Mouse (Mus musculus): Measurements from ENCODE around the gene Atl2.

Gene Atl2

GRCm38 (mm10) chr17:79824406-79824805, 71.5 kb downstream of the Atl2 start:
- no peak for DNase-seq (ENCODE audit: low read depth, low spot score)

DNA sequence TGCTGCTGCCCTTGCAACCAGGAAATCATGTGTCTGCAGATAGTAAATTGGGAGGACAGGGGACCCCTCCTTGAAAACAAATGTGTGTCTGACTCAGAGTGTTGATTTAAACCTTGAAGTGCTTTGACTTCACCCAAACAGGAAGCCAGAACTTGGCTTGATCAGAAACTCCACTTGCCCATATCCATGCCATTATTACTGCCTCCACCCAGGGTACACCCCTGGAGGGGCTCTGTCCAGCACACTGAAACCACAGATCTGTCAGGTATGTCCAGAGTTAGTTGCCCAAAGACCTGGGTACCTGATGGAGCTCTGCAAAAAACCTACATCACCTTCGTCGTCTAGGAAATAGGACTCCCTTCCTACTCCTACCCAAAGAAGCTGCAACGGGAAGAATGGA, 77.0 kb downstream of the Atl2 start:
- no peak for DNase-seq (ENCODE audit: low read depth, low spot score)

- no peak for DNase-seq (ENCODE audit: low read depth, low spot score)
Measured at GRCm38 (mm10) chr17:79817995-79818394, 77.9 kb downstream of the Atl2 start.

DNA sequence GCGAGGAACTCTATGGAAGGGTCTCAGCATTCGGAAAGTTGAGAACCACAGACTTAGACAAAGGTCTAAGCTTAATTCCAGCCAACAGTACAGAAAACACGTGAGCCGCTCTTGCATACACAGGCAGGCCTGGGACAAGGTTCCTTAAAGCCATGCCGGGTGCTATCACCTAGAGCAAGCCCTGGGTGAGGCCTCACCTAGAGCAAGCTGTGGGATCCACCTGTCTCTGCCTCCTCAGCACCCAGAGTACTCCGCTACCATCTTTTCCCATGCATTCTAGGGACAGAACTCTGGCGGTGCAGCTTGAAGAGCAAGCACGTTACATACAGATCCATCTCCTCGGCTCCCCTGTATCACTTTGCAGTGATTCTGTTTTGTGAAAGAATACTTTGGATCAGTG, 78.4 kb downstream of the Atl2 start:
- no peak for DNase-seq (ENCODE audit: low read depth, low spot score)

DNA sequence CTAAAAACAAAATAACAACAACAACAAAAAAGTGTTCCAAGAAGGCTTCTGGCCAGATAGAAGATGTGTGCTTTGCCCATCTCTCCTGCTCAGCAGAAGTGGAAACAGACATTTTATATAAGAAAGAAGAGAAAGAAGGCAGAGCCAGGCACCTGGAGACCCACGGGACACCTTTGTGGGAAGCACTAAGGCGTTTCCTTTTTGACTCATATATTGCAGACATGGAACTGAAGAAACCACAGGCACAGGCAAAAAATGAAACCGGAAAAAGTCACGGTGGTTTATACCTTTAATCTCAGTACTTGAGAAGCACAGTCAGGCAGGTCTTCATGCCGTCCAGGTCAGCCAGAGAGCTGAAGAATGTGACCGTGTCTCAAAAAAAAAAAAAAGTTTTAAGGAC, 79.0 kb downstream of the Atl2 start:
- DNase-seq (ENCODE audit: low read depth, low spot score) = no peak

GRCm38 (mm10) chr17:79810421-79810820, 85.5 kb downstream of the Atl2 start:
- no peak for DNase-seq (ENCODE audit: low read depth, low spot score)

GRCm38 (mm10) chr17:79809491-79810316, 86.2 kb downstream of the Atl2 start:
- no peak for DNase-seq (ENCODE audit: low read depth, low spot score)

DNA sequence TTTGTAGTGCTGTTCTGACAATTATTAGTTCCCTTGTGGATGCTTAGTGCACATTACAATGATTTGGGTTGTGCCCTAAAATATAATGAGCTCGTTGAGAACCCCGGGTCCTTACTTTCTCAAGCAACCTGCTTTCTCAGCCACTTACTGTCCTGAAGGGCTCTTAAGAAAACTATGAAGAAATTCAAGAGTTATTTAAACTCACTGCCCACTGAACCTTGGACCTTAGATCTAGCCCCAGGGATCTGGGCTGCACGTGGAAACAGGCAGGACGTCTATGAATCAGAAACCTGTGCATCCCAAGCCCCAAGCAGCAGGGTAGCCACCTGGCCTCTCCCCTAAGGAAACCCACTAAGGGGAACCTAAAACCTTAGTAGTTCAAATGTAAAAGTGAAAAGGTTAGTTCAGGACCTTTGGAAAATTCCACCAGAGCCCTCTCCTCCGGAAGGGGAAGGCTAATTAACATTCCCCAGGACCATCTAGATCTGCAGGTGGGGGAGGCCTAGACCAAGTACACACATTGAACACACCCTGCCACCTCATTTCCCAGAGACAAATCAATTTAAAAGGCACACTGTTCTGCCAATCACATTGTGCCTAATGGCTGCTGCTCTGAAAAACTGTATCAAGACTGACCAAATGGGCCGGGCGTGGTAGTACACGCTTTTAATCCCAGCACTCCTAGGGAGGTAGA, 88.5 kb downstream of the Atl2 start:
- DNase-seq (ENCODE audit: low read depth, low spot score) = no peak

DNA sequence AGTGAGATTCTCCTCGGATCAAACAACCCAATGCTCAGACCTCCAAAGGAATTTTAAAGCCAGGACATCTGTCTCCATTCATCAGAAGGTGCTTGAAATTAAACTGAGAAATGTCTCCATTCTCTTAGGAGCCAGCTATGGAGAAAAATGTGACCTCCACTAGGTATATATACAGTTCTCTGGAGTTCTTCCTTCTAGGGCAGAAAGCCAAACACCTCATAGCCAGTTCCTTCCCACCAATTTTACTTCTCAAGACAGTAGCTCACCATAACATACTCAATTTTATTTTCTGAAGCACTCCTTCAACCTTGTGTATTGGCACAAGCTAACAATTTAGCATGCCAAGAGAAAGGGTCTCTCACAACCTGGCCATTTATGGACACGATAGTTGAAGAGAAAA, 91.2 kb downstream of the Atl2 start:
- DNase-seq (ENCODE audit: low read depth, low spot score) = no peak

DNA sequence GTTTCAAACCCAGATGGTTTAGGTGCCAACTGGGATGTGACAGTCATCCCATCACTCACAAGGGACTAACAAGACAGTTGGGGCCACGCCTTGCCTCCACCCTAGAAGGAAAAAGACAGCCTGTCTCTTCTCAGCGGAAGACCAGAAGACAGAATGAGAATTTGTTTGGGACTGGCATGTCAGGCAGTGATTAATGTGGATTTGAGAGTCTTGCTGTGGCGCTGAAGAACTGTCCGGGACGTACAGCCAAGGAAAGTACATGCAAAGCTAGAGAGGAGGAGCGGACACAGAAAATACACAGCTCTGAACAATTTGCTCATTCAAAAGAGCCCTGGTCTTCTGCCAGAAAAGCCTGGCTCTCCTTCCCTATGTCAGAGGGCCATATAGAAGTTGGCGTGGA, 93.9 kb downstream of the Atl2 start:
- DNase-seq (ENCODE audit: low read depth, low spot score) = no peak

DNA sequence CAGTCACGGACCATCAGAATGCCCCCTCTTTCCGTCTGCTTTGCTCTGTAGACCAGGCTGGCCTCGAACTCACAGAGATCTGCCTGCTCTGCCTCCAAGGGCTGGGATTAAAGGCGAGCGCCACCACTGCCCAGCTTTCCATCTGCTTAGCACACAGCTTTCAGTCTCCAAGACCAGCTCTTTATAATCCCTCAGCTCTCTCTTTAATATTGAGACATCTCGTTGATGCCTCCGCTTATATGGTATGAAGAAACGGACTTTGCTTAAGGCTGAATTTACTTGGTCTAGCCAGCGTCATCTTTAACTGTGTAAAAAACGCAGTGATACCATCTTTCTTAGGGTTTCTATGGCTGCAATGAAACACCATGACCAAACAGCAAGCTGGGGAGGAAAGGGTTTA, 97.1 kb downstream of the Atl2 start:
- DNase-seq (ENCODE audit: low read depth, low spot score) = no peak

Data from c-Kit-negative CD71-positive TER-119-positive erythroid progenitor cells, embryonic 14.5 days (primary cell).